13 mouse cellular contexts compared by ENCODE assay signal in genomic region chr1:188581136-188581535, GRCm38 (mm10).
"Had no signal": no experiment of that assay in that cellular context is flagged by ENCODE, and none has a peak within 500 bp of the region (broad histone marks: within the 10 kb centered on the region; RNA-seq: fewer than 3 reads in every experiment).

No protein-coding gene starts in this region.

- H3K9me3 ChIP-seq: limb, embryonic 10.5 days; liver, embryonic 15.5 days; midbrain, embryonic 10.5 days; neural tube, embryonic 12.5 days had no signal

- H3K36me3 ChIP-seq: limb, embryonic 10.5 days; liver, embryonic 15.5 days; midbrain, embryonic 10.5 days; neural tube, embryonic 12.5 days had no signal

- DNase-seq: kidney, postnatal 10 days; lung, adult 2 months; lung, postnatal 36 days; midbrain, embryonic 14.5 days; spleen, adult 18-20 months; thymus, adult 18-20 months; thymus, postnatal 25 days had no signal

- H3K27ac ChIP-seq: left cerebral cortex, adult 2 months; limb, embryonic 10.5 days; liver, embryonic 15.5 days; midbrain, embryonic 10.5 days; neural tube, embryonic 12.5 days had no signal

- H3K9ac ChIP-seq: liver, embryonic 15.5 days; neural tube, embryonic 12.5 days had no signal

- H3K4me3 ChIP-seq: left cerebral cortex, adult 2 months; limb, embryonic 10.5 days; liver, embryonic 15.5 days; midbrain, embryonic 10.5 days; myocyte; neural tube, embryonic 12.5 days had no signal

- H3K4me1 ChIP-seq: liver, embryonic 15.5 days; midbrain, embryonic 10.5 days had no signal
